Mouse (Mus musculus) E14TG2a.4 (cell line): ENCODE measurements around the gene Perp.

Experiments used
- CTCF ChIP-seq: conservative IDR thresholded peaks from 2 replicates; pipeline ENCODE4 v1.5.1; 2014; ENCODE audit warnings: low read length
- NANOG ChIP-seq: IDR thresholded peaks from 2 replicates; pipeline ENCODE4 v1.6.1; 2014; ENCODE audit warnings: borderline replicate concordance, low read length, mixed read lengths
- POU5F1 ChIP-seq: IDR thresholded peaks from 2 replicates; pipeline ENCODE4 v1.6.1; 2014; ENCODE audit warnings: low read length, borderline replicate concordance

- no peak for TF ChIP-seq CTCF
- no peak for TF ChIP-seq NANOG
- TF ChIP-seq POU5F1 = no peak
These were observed 31.4 kb downstream of the Perp start for GRCm38 (mm10) chr10:18876211-18876610.
